Mouse (Mus musculus): ENCODE data around the gene Ptpn12. TPM values are rescaled to one million over a fixed set of nuclear protein-coding genes. Genes with fewer than 3 reads are reported as not detected.

Gene Ptpn12
- polyA plus RNA-seq, 1 experiment from 2014 or later: 24.7 TPM

DNA sequence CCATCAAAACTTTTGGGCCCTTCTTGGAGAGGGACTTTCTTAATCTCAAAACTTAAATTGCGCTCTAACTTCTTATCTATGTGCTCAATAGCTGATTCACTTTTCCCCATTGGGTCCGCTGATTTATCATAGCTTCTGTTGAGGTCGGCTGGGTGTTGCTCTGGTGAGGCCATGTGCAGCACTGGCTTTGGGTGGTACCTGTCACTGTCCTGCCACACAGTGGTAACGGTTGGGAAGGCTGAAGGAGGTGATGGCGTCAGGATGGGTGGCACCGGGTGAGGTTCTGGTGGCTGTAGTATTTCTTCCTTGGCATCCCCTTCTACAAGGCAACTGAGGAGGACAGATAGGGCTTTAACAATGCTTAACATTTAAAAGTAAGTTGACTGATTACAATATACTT lies 57.3 kb downstream of the Ptpn12 start:
- Histone ChIP-seq H3K4me2 (ENCODE audit: low read length) (no peak overlapping the region), H3K9ac (ENCODE audit: low read length) (no peak overlapping the region), H3K36me3 (ENCODE audit: control insufficient read depth, insufficient read depth, low read length) (peaks cover 88% of the 10 kb centered on the region), H3K27me3 (replicated peaks; ENCODE audit: control insufficient read depth, insufficient read depth, low read length) (no peaks in the 10 kb centered on the region), H3K4me3 (ENCODE audit: low read depth, low read length) (no peak overlapping the region), H3K4me1 (replicated peaks; ENCODE audit: control insufficient read depth, insufficient read depth, low read length) (no peaks in the 10 kb centered on the region), H3K9me3 (ENCODE audit: control insufficient read depth, low read length) (no peaks in the 10 kb centered on the region; the same call in 1 of the 2 replicates), H3K27ac (ENCODE audit: low read depth) (no peak overlapping the region)
- no peak for DNase-seq (ENCODE audit: low spot score)
- WGBS: 95% methylated on average over 6 of the region's 6 CpGs
- no peak for ATAC-seq (replicated peaks; ENCODE audit: low FRiP score, low TSS enrichment, low read depth)

- no peaks in the 10 kb centered on the region for H3K4me1 ChIP-seq (replicated peaks; ENCODE audit: control insufficient read depth, insufficient read depth, low read length)
- no peak overlapping the region for H3K9ac ChIP-seq (ENCODE audit: low read length)
- WGBS: 93% methylated on average over 6 of the region's 6 CpGs
- no peak overlapping the region for H3K27ac ChIP-seq (ENCODE audit: low read depth)
- H3K4me3 ChIP-seq (ENCODE audit: low read depth, low read length): no peak overlapping the region
- H3K4me2 ChIP-seq (ENCODE audit: low read length): no peak overlapping the region
- DNase-seq (ENCODE audit: low spot score) (no peak), ATAC-seq (replicated peaks; ENCODE audit: low FRiP score, low TSS enrichment, low read depth) (no peak)
- peaks cover 87% of the 10 kb centered on the region for H3K36me3 ChIP-seq (ENCODE audit: control insufficient read depth, insufficient read depth, low read length)
- no peaks in the 10 kb centered on the region; the same call in 1 of the 2 replicates for H3K9me3 ChIP-seq (ENCODE audit: control insufficient read depth, low read length)
- no peaks in the 10 kb centered on the region for H3K27me3 ChIP-seq (replicated peaks; ENCODE audit: control insufficient read depth, insufficient read depth, low read length)
These were observed 58.2 kb downstream of the Ptpn12 start for GRCm38 (mm10) chr5:20997555-20997954.

DNA sequence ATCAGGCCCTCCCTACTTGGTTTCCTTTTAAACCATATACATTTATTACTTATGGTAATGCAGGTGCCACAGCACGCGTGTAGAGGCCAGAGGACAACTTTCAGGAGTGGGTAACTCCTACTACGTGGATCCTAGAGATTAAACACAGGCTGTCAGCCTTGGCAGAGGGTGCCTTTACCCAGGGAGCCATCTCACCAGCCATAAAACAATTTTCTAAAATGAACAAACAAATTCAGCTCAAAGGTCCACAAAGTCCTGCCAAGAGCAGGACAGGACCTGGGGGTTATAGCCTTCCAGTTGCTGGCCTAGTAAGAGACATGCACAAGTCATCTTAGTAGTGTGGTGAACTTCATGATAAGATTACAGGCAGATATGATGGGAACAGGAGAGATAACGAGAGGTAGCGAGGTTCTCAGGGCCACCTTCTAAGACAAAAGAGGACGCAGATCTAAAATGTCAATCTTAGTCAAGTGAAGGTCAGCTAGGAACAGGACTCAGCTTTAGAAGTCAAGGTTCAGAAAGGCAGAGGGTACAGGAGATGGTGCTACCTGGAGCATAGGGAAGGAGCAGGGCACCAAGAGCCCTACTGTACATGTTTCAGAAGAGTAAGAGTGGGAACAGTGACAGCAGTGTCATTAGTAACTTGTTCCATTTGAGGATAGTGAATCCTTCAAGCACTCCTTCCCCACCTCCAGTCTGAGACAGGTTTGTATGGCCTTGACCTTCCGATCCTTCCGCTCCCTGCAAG lies 65.5 kb downstream of the Ptpn12 start:
- Histone ChIP-seq H3K9me3 (ENCODE audit: control insufficient read depth, low read length) (no peaks in the 10 kb centered on the region), H3K27me3 (replicated peaks; ENCODE audit: control insufficient read depth, insufficient read depth, low read length) (no peaks in the 10 kb centered on the region), H3K9ac (ENCODE audit: low read length) (no peak overlapping the region), H3K36me3 (ENCODE audit: control insufficient read depth, insufficient read depth, low read length) (peaks cover 82% of the 10 kb centered on the region), H3K4me2 (ENCODE audit: low read length) (no peak overlapping the region), H3K4me1 (replicated peaks; ENCODE audit: control insufficient read depth, insufficient read depth, low read length) (no peaks in the 10 kb centered on the region), H3K4me3 (ENCODE audit: low read depth, low read length) (no peak overlapping the region), H3K27ac (ENCODE audit: low read depth) (no peak overlapping the region)
- ATAC-seq (replicated peaks; ENCODE audit: low FRiP score, low TSS enrichment, low read depth) (no peak), DNase-seq (ENCODE audit: low spot score) (no peak)
- 81% methylated on average over 8 of the region's 8 CpGs for WGBS

DNA sequence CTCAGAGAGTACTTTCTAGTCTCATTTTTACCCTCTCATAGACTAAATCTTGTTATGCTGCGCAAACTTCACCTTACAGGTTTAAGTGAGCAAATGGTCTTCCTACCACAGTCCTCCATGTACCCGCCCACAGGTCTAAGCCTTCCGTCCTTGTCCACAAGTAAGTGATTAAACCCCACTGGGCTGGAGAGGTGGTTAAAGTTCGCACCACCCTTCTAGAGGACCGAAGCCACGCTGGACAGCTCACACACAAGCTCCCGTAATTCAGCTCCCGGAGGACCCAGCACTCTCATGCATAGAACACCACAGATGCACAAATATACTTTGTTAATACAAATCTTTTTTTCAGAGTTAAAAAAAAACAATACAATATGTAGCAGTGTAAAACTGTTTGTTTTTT lies 69.4 kb downstream of the Ptpn12 start:
- Histone ChIP-seq H3K4me2 (ENCODE audit: low read length) (no peak overlapping the region), H3K27ac (ENCODE audit: low read depth) (no peak overlapping the region), H3K9ac (ENCODE audit: low read length) (no peak overlapping the region), H3K9me3 (ENCODE audit: control insufficient read depth, low read length) (no peaks in the 10 kb centered on the region), H3K36me3 (ENCODE audit: control insufficient read depth, insufficient read depth, low read length) (peaks cover 57% of the 10 kb centered on the region), H3K4me1 (replicated peaks; ENCODE audit: control insufficient read depth, insufficient read depth, low read length) (no peaks in the 10 kb centered on the region), H3K4me3 (ENCODE audit: low read depth, low read length) (no peak overlapping the region), H3K27me3 (replicated peaks; ENCODE audit: control insufficient read depth, insufficient read depth, low read length) (no peaks in the 10 kb centered on the region)
- no peak for DNase-seq (ENCODE audit: low spot score)
- no peak for ATAC-seq (replicated peaks; ENCODE audit: low FRiP score, low TSS enrichment, low read depth)
- 94% methylated on average over 8 of the region's 8 CpGs for WGBS

DNA sequence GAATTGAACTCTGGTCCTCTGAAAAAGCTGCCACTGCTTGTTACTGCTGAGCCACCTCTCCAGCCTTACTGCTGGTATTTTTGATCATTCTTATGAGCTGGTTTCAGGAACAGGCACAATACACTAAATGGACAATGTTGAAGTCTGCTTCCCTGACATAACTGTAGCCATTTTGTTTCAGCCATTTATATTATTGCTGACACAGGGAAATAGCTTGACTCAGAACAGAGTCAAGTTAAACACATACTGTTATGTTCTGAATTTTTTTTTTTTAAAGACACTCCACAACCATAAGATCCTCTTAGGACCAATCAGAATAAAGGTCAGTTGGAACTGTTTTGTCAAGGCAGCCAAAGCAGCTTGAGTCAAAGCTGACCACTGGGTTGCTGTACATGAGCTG lies 72.2 kb downstream of the Ptpn12 start:
- H3K4me1 ChIP-seq (replicated peaks; ENCODE audit: control insufficient read depth, insufficient read depth, low read length): no peaks in the 10 kb centered on the region
- ATAC-seq (replicated peaks; ENCODE audit: low FRiP score, low TSS enrichment, low read depth): no peak

DNA sequence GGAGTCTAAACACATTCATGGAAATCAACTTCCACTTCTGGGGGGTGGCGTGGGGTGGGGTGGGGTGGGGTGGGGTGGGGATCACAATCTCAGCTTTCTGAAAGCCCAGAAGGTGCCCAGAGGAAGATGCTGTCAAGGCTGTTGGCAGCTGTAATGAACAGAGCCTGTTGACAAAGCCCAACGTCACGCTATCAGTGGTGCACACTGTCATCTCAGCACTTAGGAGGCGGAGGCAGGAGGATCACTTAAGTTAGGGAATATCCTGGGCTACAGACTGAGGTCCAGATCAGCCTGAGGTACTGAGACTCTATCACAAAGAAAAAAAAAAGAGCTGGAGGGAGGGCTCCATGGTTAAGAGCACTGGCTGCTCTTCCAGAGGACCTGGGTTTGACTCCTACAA lies 81.0 kb downstream of the Ptpn12 start:
- H3K4me3 ChIP-seq (ENCODE audit: low read depth, low read length): no peak overlapping the region
- no peak for ATAC-seq (replicated peaks; ENCODE audit: low FRiP score, low TSS enrichment, low read depth)
- no peaks in the 10 kb centered on the region for H3K4me1 ChIP-seq (replicated peaks; ENCODE audit: control insufficient read depth, insufficient read depth, low read length)
- no peaks in the 10 kb centered on the region for H3K27me3 ChIP-seq (replicated peaks; ENCODE audit: control insufficient read depth, insufficient read depth, low read length)
- no peak overlapping the region for H3K9ac ChIP-seq (ENCODE audit: low read length)
- H3K36me3 ChIP-seq (ENCODE audit: control insufficient read depth, insufficient read depth, low read length): no peaks in the 10 kb centered on the region
- H3K4me2 ChIP-seq (ENCODE audit: low read length): no peak overlapping the region
- WGBS: 75% methylated on average over 4 of the region's 4 CpGs
- DNase-seq (ENCODE audit: low spot score): no peak
- H3K9me3 ChIP-seq (ENCODE audit: control insufficient read depth, low read length): no peaks in the 10 kb centered on the region
- H3K27ac ChIP-seq (ENCODE audit: low read depth): no peak overlapping the region

More for the DNA sequence above, 72.2 kb downstream of the Ptpn12 start:
- no peaks in the 10 kb centered on the region for H3K27me3 ChIP-seq (replicated peaks; ENCODE audit: control insufficient read depth, insufficient read depth, low read length)
- H3K9me3 ChIP-seq (ENCODE audit: control insufficient read depth, low read length): no peaks in the 10 kb centered on the region
- H3K36me3 ChIP-seq (ENCODE audit: control insufficient read depth, insufficient read depth, low read length): peaks cover 29% of the 10 kb centered on the region
- no peak overlapping the region for H3K4me3 ChIP-seq (ENCODE audit: low read depth, low read length)
- no peak overlapping the region for H3K9ac ChIP-seq (ENCODE audit: low read length)
- no peak overlapping the region for H3K27ac ChIP-seq (ENCODE audit: low read depth)
- no peak overlapping the region for H3K4me2 ChIP-seq (ENCODE audit: low read length)
- DNase-seq (ENCODE audit: low spot score): no peak

GRCm38 (mm10) chr5:20973999-20974398 lies 81.7 kb downstream of the Ptpn12 start:
- no peak for DNase-seq (ENCODE audit: low spot score)
- no peak for ATAC-seq (replicated peaks; ENCODE audit: low FRiP score, low TSS enrichment, low read depth)
- no peaks in the 10 kb centered on the region for H3K36me3 ChIP-seq (ENCODE audit: control insufficient read depth, insufficient read depth, low read length)
- no peaks in the 10 kb centered on the region for H3K9me3 ChIP-seq (ENCODE audit: control insufficient read depth, low read length)
- no peak overlapping the region for H3K27ac ChIP-seq (ENCODE audit: low read depth)
- H3K27me3 ChIP-seq (replicated peaks; ENCODE audit: control insufficient read depth, insufficient read depth, low read length): no peaks in the 10 kb centered on the region
- no peaks in the 10 kb centered on the region for H3K4me1 ChIP-seq (replicated peaks; ENCODE audit: control insufficient read depth, insufficient read depth, low read length)
- no peak overlapping the region for H3K4me3 ChIP-seq (ENCODE audit: low read depth, low read length)
- H3K9ac ChIP-seq (ENCODE audit: low read length): no peak overlapping the region
- 30% methylated on average over 6 of the region's 7 CpGs for WGBS
- H3K4me2 ChIP-seq (ENCODE audit: low read length): no peak overlapping the region

DNA sequence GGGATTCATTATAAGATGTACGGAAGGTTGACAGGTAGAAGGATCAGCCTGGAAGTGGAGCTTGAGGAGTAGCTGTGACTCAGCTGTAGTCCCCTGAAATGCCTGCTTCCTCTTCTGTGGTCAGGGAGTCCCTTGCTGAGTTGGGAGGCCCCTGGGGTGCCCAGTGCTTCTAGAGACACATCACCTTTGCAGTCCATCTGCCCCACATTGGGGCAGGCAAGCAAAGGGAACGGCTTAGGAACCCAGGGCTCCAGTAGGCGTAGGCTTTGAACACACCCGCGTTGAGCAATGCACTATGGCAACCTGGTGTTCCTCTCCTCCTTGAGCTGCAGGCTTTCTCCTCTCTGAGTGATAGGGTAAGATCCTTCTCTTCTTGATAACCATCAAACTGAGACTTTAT lies 82.6 kb downstream of the Ptpn12 start:
- DNase-seq (ENCODE audit: low spot score) (no peak), ATAC-seq (replicated peaks; ENCODE audit: low FRiP score, low TSS enrichment, low read depth) (no peak)
- H3K27me3 ChIP-seq (replicated peaks; ENCODE audit: control insufficient read depth, insufficient read depth, low read length): no peaks in the 10 kb centered on the region
- H3K4me2 ChIP-seq (ENCODE audit: low read length): no peak overlapping the region
- H3K9ac ChIP-seq (ENCODE audit: low read length): no peak overlapping the region
- no peaks in the 10 kb centered on the region for H3K4me1 ChIP-seq (replicated peaks; ENCODE audit: control insufficient read depth, insufficient read depth, low read length)
- H3K36me3 ChIP-seq (ENCODE audit: control insufficient read depth, insufficient read depth, low read length): no peaks in the 10 kb centered on the region
- H3K4me3 ChIP-seq (ENCODE audit: low read depth, low read length): no peak overlapping the region
- no peaks in the 10 kb centered on the region for H3K9me3 ChIP-seq (ENCODE audit: control insufficient read depth, low read length)
- 69% methylated on average over 5 of the region's 5 CpGs for WGBS
- no peak overlapping the region for H3K27ac ChIP-seq (ENCODE audit: low read depth)

DNA sequence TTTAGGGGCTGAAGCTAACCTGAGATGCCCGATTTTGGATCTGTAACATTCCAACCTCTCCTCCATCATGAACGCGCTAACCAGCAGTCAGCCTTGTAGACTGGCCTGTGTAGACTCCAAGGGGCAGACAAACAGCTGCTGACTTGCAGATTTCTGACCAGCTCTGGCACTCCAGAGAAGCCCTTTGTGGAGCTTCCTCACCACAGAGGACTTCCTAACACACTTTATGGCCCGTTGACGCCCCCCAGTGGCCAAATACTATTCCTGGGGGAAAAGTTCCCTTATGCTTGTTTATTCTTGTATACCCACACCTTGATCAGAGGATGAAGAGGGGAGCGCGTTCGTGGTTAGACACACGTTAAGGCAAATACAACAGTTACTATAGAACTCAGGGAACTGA lies 86.7 kb downstream of the Ptpn12 start:
- Histone ChIP-seq H3K27ac (ENCODE audit: low read depth) (no peak overlapping the region), H3K36me3 (ENCODE audit: control insufficient read depth, insufficient read depth, low read length) (no peaks in the 10 kb centered on the region), H3K4me1 (replicated peaks; ENCODE audit: control insufficient read depth, insufficient read depth, low read length) (no peaks in the 10 kb centered on the region), H3K9me3 (ENCODE audit: control insufficient read depth, low read length) (no peaks in the 10 kb centered on the region), H3K4me3 (ENCODE audit: low read depth, low read length) (no peak overlapping the region), H3K27me3 (replicated peaks; ENCODE audit: control insufficient read depth, insufficient read depth, low read length) (no peaks in the 10 kb centered on the region), H3K9ac (ENCODE audit: low read length) (no peak overlapping the region), H3K4me2 (ENCODE audit: low read length) (no peak overlapping the region)
- 60% methylated on average over 9 of the region's 9 CpGs for WGBS
- ATAC-seq (replicated peaks; ENCODE audit: low FRiP score, low TSS enrichment, low read depth) (no peak), DNase-seq (ENCODE audit: low spot score) (no peak)

Measured in intestine, embryonic 14.5 days (tissue).